Mouse (Mus musculus) E14TG2a.4 (cell line): ENCODE measurements at regions not wholly inside any gene's neighbourhood (a gene's known extent, or its start where the extent isn't known, plus 50 kb on each side); places are given as distances from the start of the nearest gene placed in this dataset.

ENCODE experiments used
- CTCF ChIP-seq: conservative IDR thresholded peaks from 2 replicates; pipeline ENCODE4 v1.5.1; 2014; ENCODE audit warnings: low read length
- NANOG ChIP-seq: IDR thresholded peaks from 2 replicates; pipeline ENCODE4 v1.6.1; 2014; ENCODE audit warnings: borderline replicate concordance, low read length, mixed read lengths
- POU5F1 ChIP-seq: IDR thresholded peaks from 2 replicates; pipeline ENCODE4 v1.6.1; 2014; ENCODE audit warnings: low read length, borderline replicate concordance

DNA sequence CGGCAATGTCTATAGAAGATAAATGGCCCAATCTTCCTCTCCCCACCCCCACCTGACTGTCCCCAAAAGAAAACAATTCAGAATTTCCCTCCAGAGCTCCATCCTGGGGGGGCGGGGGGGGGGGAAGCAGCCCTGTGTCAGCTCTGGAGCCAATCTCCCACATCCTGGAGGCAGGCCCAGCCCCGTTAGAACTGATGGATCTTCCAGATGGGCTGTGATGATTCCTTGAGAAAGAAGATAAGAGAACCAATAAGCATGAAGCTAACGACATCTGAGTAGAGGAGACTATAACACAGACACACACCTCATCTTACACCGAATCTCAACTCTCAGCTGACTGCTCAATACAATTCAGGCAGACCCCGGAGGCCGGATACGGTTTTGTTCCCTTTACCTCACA, 169.2 kb upstream of the Klf3 start:
- no peak for TF ChIP-seq CTCF
- no peak for TF ChIP-seq NANOG
- no peak for TF ChIP-seq POU5F1
